Mouse (Mus musculus) cerebellum, adult 11-12 months (tissue): Measurements from ENCODE around the gene Zfp324.

ENCODE experiments used
- DNase-seq: peaks from one replicate; pipeline ENCODE4 v3.0.0; 2022

The Zfp324 gene

GRCm38 (mm10) chr7:13010005-13010908 is 44.6 kb downstream of the Zfp324 start, which contains the start of gene Zbtb45:
TSS of gene Zbtb45 (minus strand) at chr7:13010034.
- peak; percentile 57 for DNase-seq

GRCm38 (mm10) chr7:13013671-13014070 is 48.0 kb downstream of the Zfp324 start:
- no peak for DNase-seq

GRCm38 (mm10) chr7:13014275-13014839 is 48.7 kb downstream of the Zfp324 start:
- no peak for DNase-seq

DNA sequence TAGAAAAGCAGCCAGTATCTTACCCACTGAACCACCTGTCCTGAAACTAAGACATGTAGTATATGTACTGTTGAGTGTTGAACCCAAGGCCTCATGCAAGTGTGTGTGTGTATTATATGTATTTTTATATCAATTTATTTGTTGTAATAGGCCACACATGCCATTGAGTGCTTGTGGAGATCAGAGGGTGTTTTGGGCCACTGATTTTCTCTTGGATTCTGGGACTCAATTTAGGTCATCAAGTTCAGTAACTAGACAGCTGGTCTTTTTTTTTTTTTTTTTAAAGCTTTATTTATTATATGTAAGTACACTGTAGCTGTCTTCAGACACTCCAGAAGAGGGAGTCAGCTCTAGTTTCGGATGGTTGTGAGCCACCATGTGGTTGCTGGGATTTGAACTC is 49.6 kb downstream of the Zfp324 start:
- DNase-seq: no peak

DNA sequence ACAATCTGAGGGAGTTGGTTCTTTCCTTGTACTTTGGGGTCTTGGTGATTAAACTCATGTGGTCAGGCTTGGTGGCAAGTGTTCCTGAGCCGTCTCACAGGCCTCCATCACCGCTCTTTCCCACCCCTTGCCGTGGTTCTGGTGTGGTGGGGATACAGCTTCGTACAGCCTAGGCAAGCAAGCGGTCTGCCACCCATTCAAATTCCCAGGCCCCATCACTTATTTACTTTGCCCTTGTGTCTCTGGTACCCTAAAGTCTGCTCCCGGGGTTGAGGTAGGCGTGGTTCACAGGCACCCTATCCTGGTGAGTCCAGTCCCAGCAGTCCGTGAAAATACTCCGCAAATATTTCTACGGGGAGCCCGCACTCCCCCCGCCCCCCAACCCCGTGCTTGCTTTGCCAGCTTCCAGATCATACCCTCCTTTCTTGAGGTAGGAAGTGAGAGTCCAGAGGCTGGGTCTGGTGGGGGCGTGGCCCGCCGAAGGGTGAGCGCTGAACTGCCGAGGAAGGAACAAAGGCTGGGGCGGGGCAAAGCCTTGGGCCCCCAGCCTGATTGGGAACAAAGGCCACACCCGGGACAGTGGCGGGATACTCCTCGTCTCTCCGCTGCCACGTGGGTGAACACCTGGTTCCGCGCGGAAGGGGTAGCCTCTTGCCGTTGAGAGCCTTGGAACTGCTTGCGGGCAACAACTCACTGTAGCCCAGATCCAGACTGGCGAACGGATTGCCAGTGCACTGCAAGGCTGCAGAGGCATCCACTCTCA is 57.3 kb downstream of the Zfp324 start:
- DNase-seq: peak; percentile 81
